Mouse (Mus musculus): ENCODE results near the gene Pik3c2b. TPM values are rescaled to one million over a fixed set of nuclear protein-coding genes. Genes with fewer than 3 reads are reported as not detected.

Pik3c2b gene
- polyA plus RNA-seq, 1 experiment from 2014 or later, result 2.3 TPM

- POLR2A ChIA-PET, result no interaction called here
- no peak for TF ChIP-seq CTCF (IDR thresholded peaks at IDR 0.05)
- in situ Hi-C loops (cut with MboI; ENCODE audit: low pct_unique_long_range_greater_than_20kb), result no loop called here
Observed at GRCm38 (mm10) chr1:133079509-133079908, 34.0 kb downstream of the Pik3c2b start.

GRCm38 (mm10) chr1:133080079-133080561 is 34.7 kb downstream of the Pik3c2b start:
- ChIA-PET POLR2A (no interaction called here), CTCF (interaction anchor here (1.2 kb wide), 1 partner anchor 8 kb away, joined by 4 read pairs; no protein-coding TSS in a partner anchor)
- in situ Hi-C loops (cut with MboI; ENCODE audit: low pct_unique_long_range_greater_than_20kb), result no loop called here

More at GRCm38 (mm10) chr1:133079509-133079908, 34.0 kb downstream of the Pik3c2b start:
- ATAC-seq (no peak), DNase-seq (ENCODE audit: low read depth, low spot score) (no peak)
- CTCF ChIA-PET, result interaction anchor here (1.0 to 1.2 kb wide), 2 partner anchors 9 to 22 kb away, joined by 3 to 4 read pairs; no protein-coding TSS in a partner anchor
- no peaks in the 10 kb centered on the region for H3K27me3 ChIP-seq

GRCm38 (mm10) chr1:133080717-133081116 is 35.2 kb downstream of the Pik3c2b start:
- H3K27me3 ChIP-seq, result no peaks in the 10 kb centered on the region
- in situ Hi-C loops (cut with MboI; ENCODE audit: low pct_unique_long_range_greater_than_20kb), result no loop called here
- POLR2A ChIA-PET, result interaction anchor here (0.7 kb wide), 1 partner anchor 57 kb away, joined by 3 read pairs; no protein-coding TSS in a partner anchor
- CTCF ChIA-PET, result no interaction called here
- ATAC-seq (no peak), DNase-seq (ENCODE audit: low read depth, low spot score) (no peak)
- no peak for TF ChIP-seq CTCF (IDR thresholded peaks at IDR 0.05)

More at GRCm38 (mm10) chr1:133080079-133080561, 34.7 kb downstream of the Pik3c2b start:
- no peak for TF ChIP-seq CTCF (IDR thresholded peaks at IDR 0.05)
- H3K27me3 ChIP-seq, result no peaks in the 10 kb centered on the region
- DNase-seq (ENCODE audit: low read depth, low spot score), result no peak
- no peak for ATAC-seq

GRCm38 (mm10) chr1:133083003-133083546 is 37.6 kb downstream of the Pik3c2b start:
- no peak for ATAC-seq
- no peaks in the 10 kb centered on the region for H3K27me3 ChIP-seq
- ChIA-PET CTCF (no interaction called here), POLR2A (no interaction called here)
- DNase-seq (ENCODE audit: low read depth, low spot score), result no peak
- in situ Hi-C loops (cut with MboI; ENCODE audit: low pct_unique_long_range_greater_than_20kb), result no loop called here
- TF ChIP-seq CTCF (IDR thresholded peaks at IDR 0.05), result no peak

- no peak for ATAC-seq
- DNase-seq (ENCODE audit: low read depth, low spot score), result no peak
- no peaks in the 10 kb centered on the region for H3K27me3 ChIP-seq
- in situ Hi-C loops (cut with MboI; ENCODE audit: low pct_unique_long_range_greater_than_20kb), result no loop called here
- CTCF ChIA-PET, result interaction anchor here (1.2 to 1.7 kb wide), 2 partner anchors 17 to 27 kb away, joined by 3 to 5 read pairs; no protein-coding TSS in a partner anchor
- POLR2A ChIA-PET, result interaction anchor here (0.8 kb wide), 1 partner anchor 47 kb away, joined by 3 read pairs; the partner anchor contains the start of gene Ppp1r15b
- TF ChIP-seq CTCF (IDR thresholded peaks at IDR 0.05), result no peak
Observed at GRCm38 (mm10) chr1:133083942-133084625, 38.6 kb downstream of the Pik3c2b start.

GRCm38 (mm10) chr1:133084708-133085416 is 39.4 kb downstream of the Pik3c2b start:
- POLR2A ChIA-PET, result interaction anchor here (0.8 kb wide), 1 partner anchor 46 kb away, joined by 3 read pairs; the partner anchor contains the start of gene Ppp1r15b
- ATAC-seq (no peak), DNase-seq (ENCODE audit: low read depth, low spot score) (no peak)
- in situ Hi-C loops (cut with MboI; ENCODE audit: low pct_unique_long_range_greater_than_20kb), result loop anchor here (5.0 kb wide), 1 partner anchor 43 kb away; no protein-coding TSS in a partner anchor
- TF ChIP-seq CTCF (IDR thresholded peaks at IDR 0.05), result no peak
- no peaks in the 10 kb centered on the region for H3K27me3 ChIP-seq
- CTCF ChIA-PET, result interaction anchor here (1.2 to 1.7 kb wide), 3 partner anchors 13 to 28 kb away, joined by 3 to 5 read pairs (median 4); no protein-coding TSS in a partner anchor

- in situ Hi-C loops (cut with MboI; ENCODE audit: low pct_unique_long_range_greater_than_20kb), result loop anchor here (5.0 kb wide), 1 partner anchor 43 kb away; no protein-coding TSS in a partner anchor
- H3K27me3 ChIP-seq, result no peaks in the 10 kb centered on the region
- ChIA-PET POLR2A (no interaction called here), CTCF (interaction anchor here (1.2 to 1.7 kb wide), 3 partner anchors 12 to 28 kb away, joined by 3 to 5 read pairs (median 4); no protein-coding TSS in a partner anchor)
- no peak for ATAC-seq
- no peak for TF ChIP-seq CTCF (IDR thresholded peaks at IDR 0.05)
- DNase-seq (ENCODE audit: low read depth, low spot score), result peak; percentile 33
Observed at GRCm38 (mm10) chr1:133085417-133085742, 39.9 kb downstream of the Pik3c2b start.

GRCm38 (mm10) chr1:133086804-133087203 is 41.3 kb downstream of the Pik3c2b start:
- ChIA-PET CTCF (interaction anchor here (1.2 to 2.3 kb wide), 4 partner anchors 10 to 53 kb away, joined by 3 to 16 read pairs (median 4); no protein-coding TSS in a partner anchor), POLR2A (no interaction called here)
- no peak for TF ChIP-seq CTCF (IDR thresholded peaks at IDR 0.05)
- no peak for DNase-seq (ENCODE audit: low read depth, low spot score)
- no peak for ATAC-seq
- H3K27me3 ChIP-seq, result no peaks in the 10 kb centered on the region
- in situ Hi-C loops (cut with MboI; ENCODE audit: low pct_unique_long_range_greater_than_20kb), result loop anchor here (5.0 kb wide), 1 partner anchor 45 kb away; no protein-coding TSS in a partner anchor

GRCm38 (mm10) chr1:133087206-133087905 is 41.9 kb downstream of the Pik3c2b start:
- DNase-seq (ENCODE audit: low read depth, low spot score) (peak; percentile 24), ATAC-seq (peak; percentile 67)
- ChIA-PET CTCF (interaction anchor here (0.6 to 2.3 kb wide), 12 partner anchors 10 to 215 kb away, joined by 3 to 16 read pairs (median 4); partner anchors contain the start of gene Pik3c2b), POLR2A (no interaction called here)
- in situ Hi-C loops (cut with MboI; ENCODE audit: low pct_unique_long_range_greater_than_20kb), result loop anchor here (5.0 kb wide), 1 partner anchor 45 kb away; no protein-coding TSS in a partner anchor
- no peaks in the 10 kb centered on the region for H3K27me3 ChIP-seq
- no peak for TF ChIP-seq CTCF (IDR thresholded peaks at IDR 0.05)

Measured in Patski (cell line).